Mouse (Mus musculus) brain, adult 2 months (tissue): ENCODE data around the gene Htra3.
A peak's percentile ranks its signal among the peaks of the same experiment; 100 is the strongest.

Experiments used
- DNase-seq: peaks from one replicate; pipeline ENCODE4 v3.0.0; 2011; ENCODE audit warnings: low read depth, low spot score

Htra3 gene

DNA sequence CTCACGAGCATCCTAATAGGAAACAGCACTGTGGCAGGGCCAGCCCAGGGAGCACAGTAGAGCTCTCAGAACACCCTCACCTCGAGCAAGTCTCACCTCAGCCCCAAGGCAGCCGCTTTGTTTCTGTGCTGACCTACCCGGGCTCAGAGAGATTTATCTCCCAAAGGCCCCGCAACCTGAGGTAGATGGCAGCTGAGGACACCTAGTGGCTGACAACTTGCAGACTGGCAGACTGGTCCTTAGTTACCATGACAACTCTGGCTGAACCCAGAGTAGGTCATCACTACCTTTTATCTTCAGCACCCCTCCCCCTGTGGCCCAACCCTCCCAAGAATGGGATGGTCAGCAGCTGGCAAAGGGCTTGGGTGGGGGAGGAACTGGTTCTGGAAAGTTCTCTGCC, 16.2 kb upstream of the Htra3 start:
- peak; percentile 78 for DNase-seq

- DNase-seq = no peak
Measured at GRCm38 (mm10) chr5:35693638-35694037, 14.1 kb upstream of the Htra3 start.

GRCm38 (mm10) chr5:35691246-35691645, 11.7 kb upstream of the Htra3 start:
- DNase-seq = no peak

DNA sequence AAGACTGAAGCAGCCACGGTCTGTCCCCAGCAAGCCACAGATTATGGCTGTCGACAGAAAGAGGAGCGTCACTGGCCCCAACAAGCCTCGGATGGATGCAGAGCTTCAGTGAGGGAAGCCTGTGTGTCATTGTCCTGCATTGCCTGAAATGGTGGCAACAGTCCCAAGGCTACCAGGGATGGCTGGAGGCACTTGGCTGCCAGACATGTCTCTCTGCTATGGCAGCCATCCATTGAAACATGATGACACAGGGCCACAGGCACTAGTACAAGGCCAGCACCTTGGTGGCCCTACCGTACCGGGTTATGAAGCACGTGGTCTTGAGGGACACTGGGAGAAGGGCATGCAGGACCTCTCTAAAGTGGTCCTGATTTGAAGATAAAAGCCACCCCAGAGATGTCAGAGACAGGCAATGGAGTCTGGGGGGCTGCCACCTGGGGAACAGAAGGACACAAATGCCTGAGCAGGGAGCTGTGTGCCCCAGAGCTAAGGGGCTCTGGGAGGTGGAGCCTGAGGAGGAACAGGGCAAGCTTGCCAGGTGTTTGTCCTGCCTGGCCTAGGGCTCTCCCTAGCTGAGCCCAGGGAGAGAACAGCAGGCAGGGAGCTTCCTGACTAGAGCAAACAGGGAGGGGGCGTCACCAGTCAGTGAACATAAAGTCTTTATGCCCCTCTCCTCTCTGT, 11.0 kb upstream of the Htra3 start:
- DNase-seq = peak; percentile 12

- DNase-seq = no peak
Measured at GRCm38 (mm10) chr5:35689374-35689773, 9.8 kb upstream of the Htra3 start.

GRCm38 (mm10) chr5:35688851-35689250, 9.3 kb upstream of the Htra3 start:
- no peak for DNase-seq

- DNase-seq = no peak
Measured at GRCm38 (mm10) chr5:35687098-35687497, 7.5 kb upstream of the Htra3 start.

DNA sequence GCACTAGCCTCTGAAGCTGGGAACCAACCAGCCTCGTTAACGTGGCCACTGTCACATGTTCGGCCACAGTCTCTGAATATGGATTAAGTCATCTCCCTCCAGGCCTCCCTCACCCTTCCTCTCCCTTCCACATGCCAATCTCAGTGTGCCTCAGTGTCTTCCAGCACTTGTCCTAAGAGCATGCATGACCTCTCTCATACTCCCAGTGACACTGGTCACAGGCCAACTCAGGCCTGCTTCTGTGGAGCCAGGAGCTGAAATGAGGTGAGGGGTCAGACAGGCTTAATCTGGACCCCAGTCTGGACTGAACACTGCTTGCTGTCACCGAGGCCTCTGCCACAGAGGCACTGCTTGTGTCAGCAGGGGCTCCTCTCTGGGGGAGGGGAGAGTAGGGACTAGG, 6.8 kb upstream of the Htra3 start:
- DNase-seq = no peak

DNA sequence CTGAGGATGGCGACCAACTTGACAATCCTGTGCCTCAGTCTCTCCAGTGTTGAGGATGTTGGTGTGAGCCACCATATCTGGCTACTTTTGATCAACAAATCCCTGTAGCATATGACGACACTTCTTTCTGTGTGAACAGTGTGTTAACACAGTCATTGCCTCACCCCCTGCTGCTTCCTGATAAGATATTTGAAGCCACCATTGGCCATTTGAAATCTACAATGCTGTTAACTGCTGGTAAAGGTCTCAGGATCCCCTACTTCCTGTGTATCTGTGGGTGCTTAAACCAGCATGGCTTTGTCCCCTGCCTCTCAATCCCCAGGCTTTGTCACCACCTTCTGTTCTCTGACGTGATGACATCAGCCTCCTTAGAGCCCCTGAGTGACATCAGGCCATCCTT, 5.5 kb upstream of the Htra3 start:
- no peak for DNase-seq

GRCm38 (mm10) chr5:35680958-35681357, 1.4 kb upstream of the Htra3 start:
- DNase-seq = peak; percentile 58

- DNase-seq = no peak
Measured at GRCm38 (mm10) chr5:35676964-35677363, 2.6 kb downstream of the Htra3 start.

GRCm38 (mm10) chr5:35674081-35674555, 5.5 kb downstream of the Htra3 start:
- DNase-seq = no peak

DNA sequence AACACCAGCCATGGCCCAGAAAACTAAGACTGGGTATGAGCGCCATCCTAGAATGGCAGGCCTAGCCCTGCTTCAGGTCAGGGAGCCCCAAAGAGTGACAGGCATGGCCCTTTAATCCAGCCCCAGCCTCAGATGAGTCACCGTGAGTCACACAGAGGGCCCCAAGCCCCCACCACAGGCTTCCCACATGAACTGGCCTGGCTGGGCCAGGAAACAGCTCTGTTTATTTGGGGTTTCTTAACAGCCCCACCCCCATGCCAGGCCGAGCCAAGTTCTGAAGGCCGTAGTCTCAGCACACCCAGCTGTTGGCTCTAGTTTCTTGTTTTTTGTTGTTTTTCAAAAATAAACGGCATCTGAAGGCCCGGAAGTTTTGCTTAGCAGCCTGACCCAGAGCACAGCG, 6.5 kb downstream of the Htra3 start:
- DNase-seq = peak; percentile 69

GRCm38 (mm10) chr5:35672581-35672980, 7.0 kb downstream of the Htra3 start:
- no peak for DNase-seq

- DNase-seq = peak; percentile 90
Measured at GRCm38 (mm10) chr5:35671474-35671891, 8.1 kb downstream of the Htra3 start.

- DNase-seq = peak; percentile 66
Measured at GRCm38 (mm10) chr5:35670412-35670801, 9.2 kb downstream of the Htra3 start.

- DNase-seq = no peak
Measured at GRCm38 (mm10) chr5:35669747-35670411, 9.7 kb downstream of the Htra3 start.

GRCm38 (mm10) chr5:35666152-35666551, 13.4 kb downstream of the Htra3 start:
- no peak for DNase-seq

GRCm38 (mm10) chr5:35662021-35662545, 17.5 kb downstream of the Htra3 start:
- DNase-seq = no peak

DNA sequence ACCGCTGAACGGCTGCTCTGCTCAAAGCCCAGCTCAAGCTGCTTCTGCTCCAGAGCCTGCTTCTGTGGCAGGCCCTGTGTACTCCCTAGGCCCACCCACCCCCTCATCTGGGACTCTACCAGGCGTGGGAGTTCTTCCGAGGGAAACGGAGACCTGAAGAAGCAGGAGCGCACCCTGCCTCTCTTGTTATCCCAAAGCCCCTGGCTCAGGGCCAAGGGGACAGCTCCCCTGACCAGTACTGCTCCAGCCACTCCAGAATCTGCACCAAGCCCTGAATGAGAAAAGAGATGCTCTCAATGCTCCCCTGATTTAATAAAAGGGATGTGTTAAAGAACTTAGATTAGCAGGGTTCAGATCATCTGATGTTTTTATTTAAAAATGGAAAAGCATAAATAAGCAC, 18.4 kb downstream of the Htra3 start:
- no peak for DNase-seq

DNA sequence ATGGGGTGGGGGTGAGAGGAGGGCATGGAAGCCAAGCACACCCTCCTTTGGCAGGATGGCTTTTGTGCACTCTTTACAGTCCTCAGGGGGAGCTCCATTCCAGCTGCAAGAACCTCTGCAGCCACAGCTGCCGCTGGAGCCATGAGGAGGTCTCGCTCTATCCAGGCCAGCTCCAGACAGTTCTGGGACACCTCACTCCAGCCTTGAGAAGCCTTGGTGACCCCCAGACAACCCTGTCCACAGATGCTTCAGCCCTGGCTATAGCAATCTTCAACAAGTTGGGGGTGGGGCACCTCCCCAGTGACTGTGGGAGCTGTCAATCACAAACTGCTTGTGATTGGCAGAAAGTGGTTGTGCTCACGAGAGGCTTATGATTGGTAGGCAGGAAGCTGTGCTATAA, 20.1 kb downstream of the Htra3 start:
- no peak for DNase-seq

- no peak for DNase-seq
Measured at GRCm38 (mm10) chr5:35655753-35656485, 23.7 kb downstream of the Htra3 start.
